Comparison of ENCODE assay signal across 8 mouse cellular contexts in the genomic region with DNA sequence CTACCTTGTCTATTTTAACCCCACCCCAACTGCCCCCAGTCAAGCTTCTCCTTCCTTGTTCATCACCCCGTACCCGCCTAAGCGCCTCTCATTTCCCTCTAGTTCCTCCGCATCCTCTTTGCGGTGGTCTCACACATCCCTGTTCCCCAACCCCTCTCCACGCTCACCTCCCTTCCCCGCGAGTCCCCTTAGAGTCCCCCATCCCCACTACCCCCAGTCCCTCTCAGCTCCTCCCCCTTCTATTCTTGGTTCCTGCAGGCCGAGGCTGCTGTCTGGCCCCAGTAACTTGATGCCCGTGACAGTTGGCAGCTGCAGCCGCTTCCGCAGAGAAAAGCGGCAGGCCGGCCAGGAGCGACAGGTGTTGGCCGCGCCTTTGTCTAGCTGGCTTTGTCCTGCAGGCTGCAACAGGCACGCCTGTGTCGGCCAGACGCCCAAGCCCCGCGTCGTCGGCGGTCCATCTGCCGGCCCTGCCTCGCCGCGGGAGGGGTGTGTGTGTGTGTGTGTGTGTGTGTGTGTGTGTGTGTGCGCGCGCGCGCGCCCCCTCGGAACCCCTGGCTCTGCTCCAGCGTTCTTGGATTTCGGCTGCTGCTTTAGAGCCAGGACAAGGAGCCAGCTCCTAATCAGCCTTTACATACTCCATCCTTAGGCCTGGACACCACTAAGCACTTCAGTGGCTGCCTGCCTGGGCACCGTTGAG. TPM values are rescaled to one million over a fixed set of nuclear protein-coding genes. Genes with fewer than 3 reads are reported as not detected.
DNase-seq lines count a peak whose midpoint lies in the region; ATAC-seq and TF ChIP-seq lines count a peak whose summit lies in the region.

Gene Hes6 (minus strand): TSS at position 141 of the 697 bp plus-strand sequence.

- peak within 1 kb of the TSS; percentile 98 for H3K4me2 ChIP-seq in forebrain, embryonic 16.5 days (ENCODE audit: low read length)

- peaks cover 1 to 9% of the 10 kb centered on the region in 2 experiments; a peak in 2 of 4 replicates for H3K4me1 ChIP-seq in ES-E14 (ENCODE audit: control insufficient read depth in 2 of 2, insufficient read depth in 2 of 2, low read length in 2 of 2, poor library complexity in 1 of 2)
- peaks cover 31% of the 10 kb centered on the region for H3K4me1 ChIP-seq in forebrain, embryonic 16.5 days (replicated peaks; ENCODE audit: control insufficient read depth, insufficient read depth, low read length)

- peak within 1 kb of the TSS; percentile 80 for H3K9ac ChIP-seq in ES-E14 (ENCODE audit: insufficient read depth, low read depth, low read length, poor library complexity, severe bottlenecking)
- H3K9ac ChIP-seq in forebrain, embryonic 16.5 days (replicated peaks; ENCODE audit: low read depth, low read length): peak within 1 kb of the TSS; percentile 92

- peak within 1 kb of the TSS; percentile 78 to 87 for H3K4me3 ChIP-seq in ES-E14 (ENCODE audit: insufficient read depth in 1 of 2, low read depth in 1 of 2, low read length in 2 of 2, poor library complexity in 1 of 2, severe bottlenecking in 1 of 2)
- H3K4me3 ChIP-seq in forebrain, embryonic 16.5 days (replicated peaks; ENCODE audit: low read length): peak within 1 kb of the TSS; percentile 80

- WGBS in forebrain, embryonic 16.5 days: under 1% methylated on average over 33 of the region's 39 CpGs

- no peak within 1 kb of the TSS for H3K27ac ChIP-seq in ES-E14 (ENCODE audit: insufficient read depth, low read depth, low read length, poor library complexity, severe bottlenecking)
- H3K27ac ChIP-seq in forebrain, embryonic 16.5 days (ENCODE audit: low read length): peak within 1 kb of the TSS; percentile 96

- DNase-seq in ES-E14 (ENCODE audit: low read depth, low spot score): no peak
- peak; percentile 63 for DNase-seq in layer of hippocampus, adult 9-11 months
- peak; percentile 87 for DNase-seq in lung, postnatal 10 days
- DNase-seq in ovary, postnatal 14 days (ENCODE audit: low spot score): peak; percentile 65
- peak; percentile 74 for DNase-seq in thymus, postnatal 4 days

- H3K36me3 ChIP-seq in ES-E14 (ENCODE audit: control insufficient read depth, insufficient read depth, low read length, poor library complexity, severe bottlenecking): peaks cover 3% of the 10 kb centered on the region; the same call in 1 of the 2 replicates
- no peaks in the 10 kb centered on the region for H3K36me3 ChIP-seq in forebrain, embryonic 16.5 days (ENCODE audit: control insufficient read depth, insufficient read depth)

- H3K27me3 ChIP-seq in forebrain, embryonic 16.5 days (replicated peaks; ENCODE audit: control insufficient read depth, insufficient read depth, low read length): no peaks in the 10 kb centered on the region

- H3K9me3 ChIP-seq in ES-E14 (ENCODE audit: control insufficient read depth, insufficient read depth, low read depth, low read length): no peaks in the 10 kb centered on the region
- no peaks in the 10 kb centered on the region for H3K9me3 ChIP-seq in forebrain, embryonic 16.5 days (ENCODE audit: control insufficient read depth, low read length)

- in situ Hi-C loops in ES-E14 (cut with MboI; ENCODE audit: low sequenced_read_pairs in 2 of 2, unreplicated experiment in 2 of 2): no loop called here

- 0 out of 2 replicates have a peak, but pooled peaks have one; percentile 39 for ATAC-seq in cerebellum, adult (ENCODE audit: insufficient number of reproducible peaks, low FRiP score, low TSS enrichment)
- peak; percentile 69 for ATAC-seq in forebrain, embryonic 16.5 days
- ATAC-seq in hematopoietic stem cell, adult 5-6 weeks (replicated peaks in 1 of 2; ENCODE audit: insufficient read depth in 1 of 2, low FRiP score in 2 of 2, low TSS enrichment in 1 of 2, low read depth in 1 of 2, poor library complexity in 2 of 2, severe bottlenecking in 2 of 2): peak in 1 of 2 experiments; percentile 27; a peak in 1 of 4 replicates

TF ChIP-seq in ES-E14, 5 proteins besides CTCF, POLR2A, EP300 and RAD21:
- no peak for TF ChIP-seq MAFK (IDR thresholded peaks at IDR 0.05; ENCODE audit: insufficient read depth, low read depth, low read length)
- no peak for TF ChIP-seq HCFC1 (IDR thresholded peaks at IDR 0.05; ENCODE audit: borderline replicate concordance, insufficient read depth, low read length)
- no peak for TF ChIP-seq CHD2 (IDR thresholded peaks at IDR 0.05; ENCODE audit: low read depth, low read length)
TF ChIP-seq in ES-E14: peak in this region for 0.

RNA-seq across cellular contexts. Expression of gene Hes6, which starts in this region (rescaled TPM):
- total RNA-seq in ES-E14 (2012; rRNA removed): 13.3 and 29.1 TPM in 2 replicates
- polyA plus RNA-seq in forebrain, embryonic 16.5 days (2015; fragmentation: Nextera tagmentation; extraction: Ambion mirVana): 208 and 217 TPM in 2 replicates
- total RNA-seq in hematopoietic stem cell, adult 5-6 weeks (2017): 18.4 and 32.3 TPM in 2 replicates
